Mouse (Mus musculus): ENCODE measurements around the gene Crlf1.

Crlf1 gene

GRCm38 (mm10) chr8:70492664-70493640 lies at the start of gene Crlf1:
Gene Crlf1 (plus strand): TSS chr8:70493158.
- no peak for DNase-seq (ENCODE audit: low spot score)

DNA sequence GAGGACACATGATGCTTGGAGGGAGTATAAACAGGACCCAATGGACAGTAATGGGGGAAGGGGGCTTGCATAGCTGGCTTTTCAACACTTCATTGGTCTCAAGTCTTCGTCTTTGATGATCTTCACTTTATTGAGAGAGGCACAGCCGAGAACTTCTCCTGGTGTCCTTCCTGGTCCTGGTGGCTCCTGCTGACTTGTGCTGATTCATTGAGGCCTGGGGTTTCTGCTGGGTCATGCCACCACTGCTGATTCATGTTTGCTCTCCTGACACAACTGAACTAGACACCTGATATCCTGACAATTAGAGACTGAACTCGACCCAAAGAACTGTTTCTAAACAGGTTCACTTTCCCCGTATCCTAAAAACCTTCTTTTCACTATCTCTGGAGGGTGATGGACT lies 49.6 kb upstream of the Crlf1 start:
- no peak for DNase-seq (ENCODE audit: low spot score)

DNA sequence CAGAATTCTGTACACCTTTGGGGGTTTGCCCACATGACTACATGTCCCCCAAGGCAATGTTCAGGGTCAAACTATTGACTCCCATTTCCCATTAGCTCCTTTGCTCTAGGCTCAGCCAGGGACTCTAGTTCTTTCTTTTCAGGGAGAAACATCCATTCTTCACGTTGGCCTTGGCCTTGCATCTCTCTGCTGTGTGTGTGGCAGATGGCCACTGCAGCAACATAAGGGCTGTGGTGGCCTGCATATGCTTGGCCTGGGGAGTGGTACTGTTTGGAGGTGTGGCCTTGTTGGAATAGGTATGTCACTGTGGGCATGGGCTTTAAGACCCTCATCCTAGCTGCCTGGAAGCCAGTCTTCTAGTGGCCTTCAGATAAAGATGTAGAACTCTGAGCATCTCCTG lies 47.0 kb upstream of the Crlf1 start:
- DNase-seq (ENCODE audit: low spot score): no peak

DNA sequence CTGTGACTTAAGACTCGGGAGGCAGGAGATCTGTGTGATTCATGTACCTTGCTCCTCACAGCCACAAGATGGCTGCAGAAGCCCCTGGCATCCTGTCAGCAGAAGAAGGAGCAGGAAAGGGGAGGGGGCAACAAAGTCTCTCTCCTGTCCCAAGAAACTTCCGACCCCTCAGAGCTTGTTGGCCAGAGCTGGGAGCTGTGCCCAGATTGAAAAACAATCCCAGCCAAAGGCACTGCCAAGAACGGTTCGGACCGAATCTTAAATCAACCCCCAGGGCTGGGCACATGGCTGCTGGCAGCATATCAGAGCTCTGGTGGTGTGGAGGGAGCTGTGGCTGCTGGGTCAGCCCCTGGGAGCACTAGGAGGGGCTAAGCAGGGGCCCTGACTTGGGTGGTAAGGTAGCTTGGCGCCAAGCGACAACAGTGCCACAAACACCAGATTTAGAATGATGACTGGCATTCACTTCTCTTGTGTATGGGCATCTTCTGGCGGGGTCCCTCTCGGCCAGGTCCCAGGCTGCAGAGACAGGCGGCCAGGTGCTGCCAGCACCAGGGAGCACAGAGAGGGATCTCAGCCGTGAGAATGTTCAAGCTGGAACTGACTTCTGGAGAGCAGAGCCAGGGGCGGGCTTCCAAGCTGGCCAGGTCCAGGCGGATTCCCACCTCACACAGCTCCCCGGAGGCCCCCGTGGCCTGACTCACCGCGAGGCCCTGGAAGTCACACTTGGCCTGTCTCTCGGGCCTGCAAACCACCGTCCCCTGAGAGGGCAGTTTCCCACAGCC lies 45.1 kb upstream of the Crlf1 start:
- DNase-seq (ENCODE audit: low spot score): no peak

- DNase-seq (ENCODE audit: low spot score): no peak
These were observed 40.6 kb upstream of the Crlf1 start for GRCm38 (mm10) chr8:70452196-70452966.

- DNase-seq (ENCODE audit: low spot score): no peak
These were observed 39.1 kb upstream of the Crlf1 start for GRCm38 (mm10) chr8:70453852-70454251.

- no peak for DNase-seq (ENCODE audit: low spot score)
These were observed 36.0 kb upstream of the Crlf1 start for GRCm38 (mm10) chr8:70456996-70457395.

DNA sequence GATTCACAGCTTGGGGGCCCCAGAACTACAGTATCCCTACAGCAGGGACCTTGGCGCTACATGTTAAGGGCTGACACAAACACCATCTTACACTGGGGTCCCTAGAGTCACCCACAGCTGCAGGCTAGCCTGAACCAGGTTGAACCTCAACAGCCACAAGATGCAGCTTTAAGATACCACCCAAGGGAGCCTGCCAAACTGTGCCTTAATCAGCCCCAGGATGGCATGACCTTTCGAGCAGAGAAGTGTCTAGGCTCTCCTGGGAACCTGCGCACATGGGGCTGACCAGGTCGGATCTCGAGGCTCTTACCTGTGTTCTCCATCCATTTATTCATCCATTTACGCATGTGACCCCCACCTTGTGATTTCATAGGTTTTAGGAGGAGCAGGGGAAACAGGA lies 35.1 kb upstream of the Crlf1 start:
- DNase-seq (ENCODE audit: low spot score): no peak

GRCm38 (mm10) chr8:70458462-70458861 lies 34.5 kb upstream of the Crlf1 start:
- DNase-seq (ENCODE audit: low spot score): no peak

- DNase-seq (ENCODE audit: low spot score): no peak
These were observed 33.3 kb upstream of the Crlf1 start for GRCm38 (mm10) chr8:70459636-70460035.

GRCm38 (mm10) chr8:70460199-70460598 lies 32.8 kb upstream of the Crlf1 start:
- DNase-seq (ENCODE audit: low spot score): no peak

DNA sequence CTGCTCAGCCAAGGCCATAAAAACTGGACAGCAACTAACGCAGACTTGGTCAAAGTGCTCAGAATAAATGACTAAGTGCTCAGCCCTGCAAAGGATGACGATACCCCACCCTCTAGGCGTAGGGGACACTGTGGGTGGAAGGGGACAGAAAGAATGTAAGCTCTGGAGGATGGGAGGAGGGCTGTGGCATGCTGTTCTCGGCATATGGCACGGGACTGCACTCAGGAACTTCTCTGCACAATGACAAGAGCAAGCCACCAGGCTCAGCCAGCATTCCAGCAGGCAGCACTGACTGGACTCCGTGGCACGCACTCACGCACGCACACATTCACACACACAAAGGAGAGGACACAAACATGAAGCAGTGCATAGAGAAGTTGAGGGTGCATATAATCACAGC lies 32.4 kb upstream of the Crlf1 start:
- DNase-seq (ENCODE audit: low spot score): no peak

- no peak for DNase-seq (ENCODE audit: low spot score)
These were observed 31.0 kb upstream of the Crlf1 start for GRCm38 (mm10) chr8:70461765-70462515.

DNA sequence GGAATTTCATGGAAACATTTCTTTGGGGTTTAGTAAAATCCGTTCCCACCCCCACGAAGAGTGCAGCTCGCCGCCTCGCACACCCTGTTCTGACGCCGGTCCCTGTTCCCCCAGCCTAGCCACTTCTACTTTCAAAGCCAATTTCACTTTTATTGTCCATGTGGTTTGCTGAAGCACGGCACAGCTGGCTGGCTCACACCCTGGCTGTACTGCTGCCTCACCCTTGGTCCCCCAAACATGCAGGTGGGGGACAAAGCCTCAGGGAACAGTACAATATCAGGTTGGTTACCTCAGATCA lies 30.5 kb upstream of the Crlf1 start:
- DNase-seq (ENCODE audit: low spot score): no peak

GRCm38 (mm10) chr8:70463306-70463705 lies 29.7 kb upstream of the Crlf1 start:
- no peak for DNase-seq (ENCODE audit: low spot score)

DNA sequence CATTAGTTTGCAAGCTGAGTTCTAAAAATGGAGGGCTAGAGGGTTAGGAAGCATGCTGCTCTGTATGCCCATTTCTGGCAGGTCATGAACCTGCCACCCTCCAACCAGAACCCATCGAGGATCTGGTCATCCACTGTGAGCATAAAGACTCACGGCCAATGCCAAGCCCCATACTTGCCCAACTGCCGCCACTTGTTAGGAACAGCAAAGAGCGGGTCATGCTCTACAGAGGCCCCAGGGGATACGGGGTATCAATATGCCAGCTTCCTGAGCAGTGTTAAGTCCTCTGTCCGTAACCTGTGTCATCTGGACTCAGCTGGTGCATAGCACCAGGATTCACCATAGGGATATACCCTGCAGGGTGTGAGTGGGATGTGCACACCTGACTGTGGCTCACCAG lies 28.8 kb upstream of the Crlf1 start:
- no peak for DNase-seq (ENCODE audit: low spot score)

GRCm38 (mm10) chr8:70465701-70466100 lies 27.3 kb upstream of the Crlf1 start:
- DNase-seq (ENCODE audit: low spot score): no peak

DNA sequence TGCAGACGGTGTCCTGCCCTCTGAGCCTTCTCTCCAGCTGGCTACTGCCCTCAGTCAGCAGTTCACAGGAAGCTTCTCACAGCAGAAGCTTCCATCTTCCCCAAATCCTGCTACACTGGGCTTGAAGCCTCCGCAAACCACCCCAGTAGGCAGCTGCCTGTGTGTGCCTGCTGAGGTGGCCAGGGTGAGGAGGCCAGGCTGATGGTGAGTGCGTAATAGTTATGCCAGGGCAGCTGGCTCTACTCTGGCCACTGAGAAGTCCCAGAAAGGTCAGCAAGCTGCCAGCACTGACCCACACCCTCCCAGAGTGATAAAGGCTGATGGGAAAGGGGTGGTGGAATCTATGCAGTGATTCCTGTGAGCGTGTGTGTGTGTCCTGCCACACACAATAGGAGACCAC lies 26.7 kb upstream of the Crlf1 start:
- no peak for DNase-seq (ENCODE audit: low spot score)

GRCm38 (mm10) chr8:70466771-70467170 lies 26.2 kb upstream of the Crlf1 start:
- DNase-seq (ENCODE audit: low spot score): no peak

GRCm38 (mm10) chr8:70467229-70467725 lies 25.7 kb upstream of the Crlf1 start:
- DNase-seq (ENCODE audit: low spot score): no peak

GRCm38 (mm10) chr8:70467907-70468306 lies 25.1 kb upstream of the Crlf1 start:
- no peak for DNase-seq (ENCODE audit: low spot score)

DNA sequence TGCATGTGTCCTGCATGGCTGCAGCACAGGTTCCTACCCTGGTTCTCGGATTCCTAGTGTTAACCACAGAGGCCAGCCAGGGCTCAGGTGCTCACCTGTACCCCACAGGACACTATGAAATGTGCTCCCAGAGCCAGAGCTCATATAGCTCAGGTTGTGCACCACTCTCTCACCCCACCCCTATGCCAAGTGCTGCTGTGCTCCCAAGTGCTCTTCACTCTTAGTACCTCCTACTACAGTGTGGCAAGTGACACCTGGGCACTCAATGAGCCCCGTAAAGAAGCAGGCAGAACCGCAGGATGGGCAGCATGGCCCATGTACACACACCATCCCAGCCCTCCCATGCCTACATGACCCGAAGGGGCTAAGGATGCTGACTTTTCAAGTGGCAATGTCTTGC lies 24.2 kb upstream of the Crlf1 start:
- no peak for DNase-seq (ENCODE audit: low spot score)

Measured in embryo, embryonic 10 days (tissue).